Mouse (Mus musculus): ENCODE measurements at regions not wholly inside any gene's neighbourhood (a gene's known extent, or its start where the extent isn't known, plus 50 kb on each side); places are given as distances from the start of the nearest gene placed in this dataset.

DNA sequence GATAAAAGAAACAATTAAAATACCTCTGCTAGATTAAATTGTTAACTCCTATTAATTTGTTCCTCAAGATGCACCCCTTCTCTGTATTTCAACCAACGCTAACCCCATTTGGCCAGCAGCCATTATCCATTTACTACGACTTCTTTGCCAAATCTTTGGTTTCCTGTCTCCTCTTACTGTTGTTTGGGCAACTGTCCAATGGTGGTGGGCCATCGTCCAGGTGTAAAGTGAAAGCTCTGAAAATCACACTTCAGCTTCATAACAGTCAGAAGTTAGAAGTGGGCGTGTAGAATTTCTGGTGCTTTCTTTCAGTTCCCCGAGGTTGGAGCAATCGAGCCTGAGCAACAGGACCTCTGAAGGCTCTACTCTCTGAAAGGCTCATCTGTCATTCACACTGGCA lies 66.8 kb upstream of the Zbtb20 start:
- Histone ChIP-seq H3K9ac (no peak overlapping the region), H3K36me3 (no peaks in the 10 kb centered on the region), H3K27me3 (replicated peaks) (no peaks in the 10 kb centered on the region), H3K9me3 (no peaks in the 10 kb centered on the region), H3K4me3 (replicated peaks) (no peak overlapping the region), H3K27ac (no peak overlapping the region), H3K4me2 (no peak overlapping the region), H3K4me1 (no peaks in the 10 kb centered on the region)
- ATAC-seq (ENCODE audit: insufficient read depth, low FRiP score, low read depth) = no peak
- WGBS = 37% methylated on average over 6 of the region's 6 CpGs

DNA sequence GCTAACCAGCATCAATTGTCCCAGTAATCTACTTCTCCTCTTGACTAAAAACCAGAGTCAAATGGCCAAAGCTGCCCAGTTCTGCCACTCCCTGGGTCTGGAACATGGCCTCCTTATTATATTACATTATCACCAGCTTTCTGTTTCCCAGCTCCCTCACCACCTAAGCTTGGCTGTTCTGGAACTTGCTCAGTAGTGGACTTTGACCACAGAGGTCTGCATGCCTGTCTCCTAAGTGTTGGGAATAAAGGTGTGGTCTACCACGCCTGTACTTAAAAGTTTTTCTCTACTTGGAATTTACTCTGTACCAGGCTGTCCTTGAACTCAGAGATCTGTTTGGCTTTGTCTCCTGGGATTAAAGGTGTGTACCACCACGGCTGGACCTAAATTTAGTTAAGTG lies 68.1 kb upstream of the Zbtb20 start:
- Histone ChIP-seq H3K27me3 (replicated peaks) (no peaks in the 10 kb centered on the region), H3K27ac (no peak overlapping the region), H3K9me3 (no peaks in the 10 kb centered on the region), H3K4me2 (no peak overlapping the region), H3K9ac (no peak overlapping the region), H3K36me3 (no peaks in the 10 kb centered on the region), H3K4me3 (replicated peaks) (no peak overlapping the region), H3K4me1 (no peaks in the 10 kb centered on the region)
- WGBS = 77% methylated on average over 2 of the region's 2 CpGs
- ATAC-seq (ENCODE audit: insufficient read depth, low FRiP score, low read depth) = no peak

DNA sequence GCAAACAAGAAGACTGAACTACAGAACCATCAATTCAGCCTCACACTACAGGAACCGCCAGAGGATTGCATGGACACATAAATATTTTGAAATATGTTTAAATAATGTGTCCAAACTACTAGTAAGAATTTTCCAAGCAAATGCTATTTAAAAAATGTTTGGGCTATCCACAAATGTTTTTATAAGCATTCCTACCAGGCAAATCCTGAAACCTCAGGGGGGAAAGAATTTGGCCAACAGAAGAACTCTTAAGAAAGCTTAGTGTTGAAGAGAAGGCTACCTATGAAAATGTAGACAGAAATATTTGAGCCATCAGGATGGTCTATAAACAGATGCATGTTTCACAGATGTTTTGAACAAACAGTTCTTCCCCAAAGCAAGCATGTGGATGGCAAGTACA lies 72.1 kb upstream of the Zbtb20 start:
- 31% methylated on average over 1 of the region's 1 CpGs for WGBS
- H3K4me1 ChIP-seq = no peaks in the 10 kb centered on the region

DNA sequence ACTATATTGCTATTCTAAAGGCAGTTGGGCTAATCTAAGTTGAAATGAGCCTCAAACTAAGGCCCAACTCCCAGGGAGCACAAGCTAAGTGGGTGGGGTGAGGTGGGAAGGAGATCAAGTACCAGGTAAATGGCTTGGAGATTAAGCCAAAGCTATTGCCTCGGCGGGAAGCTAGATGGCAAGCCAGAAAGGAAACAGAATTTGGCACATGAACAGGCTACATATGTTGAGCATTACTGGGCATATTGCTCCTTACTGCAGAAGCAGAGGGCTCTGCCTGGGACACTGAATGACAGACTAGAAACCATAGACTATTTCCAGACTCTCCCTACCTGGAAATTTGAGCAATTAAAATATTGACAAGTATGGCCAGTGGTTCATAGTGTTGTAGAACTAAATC lies 83.1 kb upstream of the Zbtb20 start:
- 79% methylated on average over 2 of the region's 2 CpGs for WGBS
- no peak overlapping the region for H3K4me2 ChIP-seq
- H3K4me3 ChIP-seq (replicated peaks) = no peak overlapping the region
- H3K27ac ChIP-seq = no peak overlapping the region
- no peak overlapping the region for H3K9ac ChIP-seq
- ATAC-seq (ENCODE audit: insufficient read depth, low FRiP score, low read depth) = no peak
- no peaks in the 10 kb centered on the region for H3K36me3 ChIP-seq
- H3K4me1 ChIP-seq = no peaks in the 10 kb centered on the region
- no peaks in the 10 kb centered on the region for H3K9me3 ChIP-seq
- H3K27me3 ChIP-seq (replicated peaks) = no peaks in the 10 kb centered on the region

More for the DNA sequence above, 72.1 kb upstream of the Zbtb20 start:
- H3K27ac ChIP-seq = no peak overlapping the region
- ATAC-seq (ENCODE audit: insufficient read depth, low FRiP score, low read depth) = no peak
- no peaks in the 10 kb centered on the region for H3K36me3 ChIP-seq
- no peak overlapping the region for H3K4me3 ChIP-seq (replicated peaks)
- no peak overlapping the region for H3K4me2 ChIP-seq
- H3K27me3 ChIP-seq (replicated peaks) = no peaks in the 10 kb centered on the region
- H3K9me3 ChIP-seq = no peaks in the 10 kb centered on the region
- no peak overlapping the region for H3K9ac ChIP-seq

DNA sequence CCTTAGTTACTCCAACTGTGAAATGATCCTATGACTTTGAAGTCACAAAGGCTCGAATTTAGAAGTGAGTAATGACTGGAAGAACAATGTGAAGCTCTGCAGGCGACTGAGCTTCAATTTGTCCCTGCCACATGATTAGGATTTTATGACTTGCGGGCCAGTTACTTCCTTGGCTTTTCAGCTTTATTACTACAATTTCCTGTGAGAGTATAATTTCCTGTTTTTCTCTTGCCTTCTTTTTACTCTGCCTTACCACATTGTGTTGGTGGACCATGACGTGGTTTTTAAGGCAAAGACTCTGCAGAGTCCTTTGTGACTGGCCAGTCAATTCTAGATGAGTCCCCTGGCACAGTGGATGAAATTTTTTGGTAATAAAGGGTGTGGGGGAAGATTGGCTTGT lies 91.0 kb upstream of the Zbtb20 start:
- Histone ChIP-seq H3K36me3 (no peaks in the 10 kb centered on the region), H3K9ac (no peak overlapping the region), H3K4me2 (no peak overlapping the region), H3K9me3 (no peaks in the 10 kb centered on the region), H3K4me3 (replicated peaks) (no peak overlapping the region), H3K27ac (no peak overlapping the region), H3K27me3 (replicated peaks) (no peaks in the 10 kb centered on the region), H3K4me1 (no peaks in the 10 kb centered on the region)
- WGBS = 56% methylated on average over 4 of the region's 4 CpGs
- no peak for ATAC-seq (ENCODE audit: insufficient read depth, low FRiP score, low read depth)

DNA sequence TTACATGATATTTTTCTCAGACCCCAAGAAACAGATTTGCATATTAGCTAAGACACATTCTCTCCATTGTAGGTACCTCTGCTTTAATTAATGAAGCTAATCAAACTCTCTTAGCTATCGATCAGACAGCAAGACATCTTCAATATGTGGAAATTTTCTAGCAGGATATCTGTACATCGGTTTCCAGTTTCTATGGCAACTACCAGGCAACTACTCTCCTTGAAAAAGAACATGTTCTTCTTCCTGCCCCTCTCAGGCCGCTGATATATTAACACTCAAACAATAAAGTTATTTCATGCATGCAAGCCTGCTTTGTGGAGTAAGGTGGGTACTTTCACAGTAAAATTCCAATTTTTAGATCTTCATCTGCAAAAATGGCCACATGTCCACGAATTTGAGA lies 91.7 kb upstream of the Zbtb20 start:
- Histone ChIP-seq H3K27me3 (replicated peaks) (no peaks in the 10 kb centered on the region), H3K4me3 (replicated peaks) (no peak overlapping the region), H3K9me3 (no peaks in the 10 kb centered on the region), H3K9ac (no peak overlapping the region), H3K4me2 (no peak overlapping the region), H3K36me3 (no peaks in the 10 kb centered on the region), H3K4me1 (no peaks in the 10 kb centered on the region), H3K27ac (no peak overlapping the region)
- 69% methylated on average over 4 of the region's 4 CpGs for WGBS
- no peak for ATAC-seq (ENCODE audit: insufficient read depth, low FRiP score, low read depth)

DNA sequence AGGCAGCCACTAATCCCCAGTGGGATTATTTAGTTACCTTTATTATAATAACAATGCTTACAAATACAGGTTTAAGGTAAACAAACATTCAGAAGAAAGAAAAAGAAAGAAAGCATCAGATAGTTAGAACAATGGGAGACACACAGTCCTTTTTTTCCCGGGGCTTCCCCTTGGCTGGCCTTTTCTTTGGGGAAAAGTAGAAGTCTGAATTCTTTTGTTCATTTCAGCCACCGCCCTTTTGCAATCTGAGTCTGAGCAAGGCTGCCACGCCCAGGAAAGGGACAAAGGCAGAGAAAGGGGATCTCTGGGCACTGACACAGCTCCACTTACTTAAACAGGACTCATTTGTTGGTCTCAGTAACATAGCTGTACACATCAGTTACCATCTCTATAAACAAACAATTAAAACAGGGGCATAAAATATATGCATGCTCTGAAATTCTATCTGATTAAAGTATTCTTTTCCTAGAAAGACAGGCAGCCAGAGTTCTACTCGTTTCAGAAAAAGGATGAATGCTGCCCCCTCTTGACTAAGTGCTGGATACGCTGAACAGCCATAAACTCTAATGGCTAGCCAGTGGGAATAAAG lies 93.5 kb upstream of the Zbtb20 start:
- Histone ChIP-seq H3K9me3 (no peaks in the 10 kb centered on the region), H3K27me3 (replicated peaks) (no peaks in the 10 kb centered on the region), H3K4me1 (no peaks in the 10 kb centered on the region), H3K36me3 (no peaks in the 10 kb centered on the region), H3K4me3 (replicated peaks) (no peak overlapping the region), H3K9ac (no peak overlapping the region), H3K27ac (no peak overlapping the region), H3K4me2 (no peak overlapping the region)
- peak; percentile 70; the same call in 1 of the 2 replicates for ATAC-seq (ENCODE audit: insufficient read depth, low FRiP score, low read depth)
- 4% methylated on average over 5 of the region's 5 CpGs for whole genome bisulfite sequencing

DNA sequence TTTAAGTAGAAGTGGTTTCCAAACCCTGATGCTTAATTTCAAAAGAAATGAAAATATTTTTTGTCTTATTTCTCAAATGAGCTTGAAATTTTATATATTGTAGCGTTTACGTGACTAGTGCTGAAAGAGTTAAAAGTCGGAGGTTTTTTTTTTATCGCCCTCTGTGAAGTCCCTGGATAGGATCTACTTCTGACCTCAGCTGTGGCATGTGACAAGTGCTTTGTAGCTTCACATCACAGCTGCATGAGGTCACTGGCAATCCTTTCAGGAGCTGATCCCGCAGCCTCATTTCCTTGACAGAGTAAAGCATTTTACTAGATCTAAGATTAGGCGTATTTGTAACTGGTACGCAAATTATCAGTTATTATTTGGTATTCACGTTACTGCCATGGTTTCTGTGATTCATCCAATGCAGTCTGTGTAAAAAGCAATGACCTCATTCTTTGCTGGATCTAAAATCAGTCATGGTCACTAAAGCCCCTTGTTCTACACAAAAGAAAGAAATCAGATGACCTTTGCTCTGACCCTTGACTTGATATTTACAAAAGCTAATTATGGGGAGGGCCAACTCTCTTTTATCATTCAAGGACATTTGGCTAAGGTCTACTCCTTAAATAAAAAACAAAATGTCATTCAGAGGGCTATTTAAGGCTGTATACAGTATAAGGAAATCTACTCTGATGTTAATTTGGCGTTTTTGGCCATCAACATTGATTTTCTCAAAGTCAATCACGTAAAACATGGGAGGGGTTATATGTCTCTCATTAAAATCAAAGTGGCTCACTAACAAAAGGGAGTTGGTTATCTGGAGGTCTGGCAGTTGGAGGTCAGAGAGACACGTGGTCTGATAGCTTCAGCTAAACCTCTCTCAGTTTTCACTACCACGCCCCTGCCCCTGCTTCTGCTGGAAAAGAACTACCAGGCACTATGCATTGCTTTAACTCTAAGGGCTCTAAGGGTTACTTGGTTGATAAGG lies 94.3 kb upstream of the Zbtb20 start:
- H3K4me1 ChIP-seq = no peaks in the 10 kb centered on the region
- 17% methylated on average over 12 of the region's 12 CpGs for WGBS
- ATAC-seq (ENCODE audit: insufficient read depth, low FRiP score, low read depth) = peak; percentile 70; the same call in 1 of the 2 replicates
- no peak overlapping the region for H3K9ac ChIP-seq
- no peak overlapping the region for H3K4me3 ChIP-seq (replicated peaks)
- no peaks in the 10 kb centered on the region for H3K27me3 ChIP-seq (replicated peaks)
- no peaks in the 10 kb centered on the region for H3K36me3 ChIP-seq
- H3K4me2 ChIP-seq = no peak overlapping the region
- peak overlapping the region; percentile 45; the same call in 1 of the 2 replicates for H3K27ac ChIP-seq
- no peaks in the 10 kb centered on the region for H3K9me3 ChIP-seq

DNA sequence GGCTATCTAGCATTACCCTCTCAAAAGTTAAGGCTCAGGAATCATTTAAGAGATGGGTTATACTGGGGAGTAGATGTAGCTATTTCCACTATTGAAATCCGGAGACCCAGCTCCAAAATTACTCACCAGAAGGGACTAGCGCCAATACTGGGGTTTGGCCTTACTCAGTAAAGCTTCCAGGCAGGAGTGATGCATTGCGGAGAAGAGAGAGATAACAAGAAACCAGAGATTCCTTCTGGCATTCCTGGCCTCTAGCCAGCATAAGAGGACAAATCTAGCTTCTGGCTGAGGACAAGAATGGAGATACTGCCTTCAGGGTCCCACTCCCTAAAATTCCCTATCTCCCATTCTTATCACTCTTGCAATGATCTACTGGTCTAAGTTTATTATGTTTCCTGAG lies 95.7 kb upstream of the Zbtb20 start:
- WGBS = 75% methylated on average over 3 of the region's 3 CpGs

DNA sequence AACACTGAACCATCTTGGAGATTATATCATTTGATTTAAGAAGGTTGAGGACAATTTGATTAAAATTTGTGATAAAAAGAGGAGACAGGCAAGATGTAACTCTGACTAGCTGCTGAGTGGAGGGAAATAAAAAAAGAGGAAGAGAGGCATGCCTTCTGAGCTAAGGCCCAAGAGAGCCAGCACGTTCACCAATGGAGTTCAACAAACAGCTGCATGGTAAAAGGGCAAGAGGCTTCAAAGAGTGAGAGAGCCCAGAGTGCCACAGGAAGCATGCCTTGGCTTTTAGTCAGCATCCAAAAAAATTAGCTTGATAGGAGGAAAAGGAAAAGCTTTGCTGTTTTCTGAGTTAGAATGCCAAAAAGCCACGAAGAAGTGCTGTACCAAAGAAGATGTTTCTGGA lies 103.0 kb upstream of the Zbtb20 start:
- Histone ChIP-seq H3K9ac (no peak overlapping the region), H3K4me1 (no peaks in the 10 kb centered on the region), H3K4me2 (no peak overlapping the region), H3K9me3 (no peaks in the 10 kb centered on the region), H3K27me3 (replicated peaks) (no peaks in the 10 kb centered on the region), H3K27ac (no peak overlapping the region), H3K36me3 (no peaks in the 10 kb centered on the region), H3K4me3 (replicated peaks) (no peak overlapping the region)
- WGBS = 65% methylated on average over 2 of the region's 2 CpGs
- no peak for ATAC-seq (ENCODE audit: insufficient read depth, low FRiP score, low read depth)

More for the DNA sequence above, 95.7 kb upstream of the Zbtb20 start:
- no peak for ATAC-seq (ENCODE audit: insufficient read depth, low FRiP score, low read depth)
- Histone ChIP-seq H3K27ac (no peak overlapping the region), H3K27me3 (replicated peaks) (no peaks in the 10 kb centered on the region), H3K4me1 (no peaks in the 10 kb centered on the region), H3K9ac (no peak overlapping the region), H3K4me2 (no peak overlapping the region), H3K4me3 (replicated peaks) (no peak overlapping the region), H3K36me3 (no peaks in the 10 kb centered on the region), H3K9me3 (no peaks in the 10 kb centered on the region)

DNA sequence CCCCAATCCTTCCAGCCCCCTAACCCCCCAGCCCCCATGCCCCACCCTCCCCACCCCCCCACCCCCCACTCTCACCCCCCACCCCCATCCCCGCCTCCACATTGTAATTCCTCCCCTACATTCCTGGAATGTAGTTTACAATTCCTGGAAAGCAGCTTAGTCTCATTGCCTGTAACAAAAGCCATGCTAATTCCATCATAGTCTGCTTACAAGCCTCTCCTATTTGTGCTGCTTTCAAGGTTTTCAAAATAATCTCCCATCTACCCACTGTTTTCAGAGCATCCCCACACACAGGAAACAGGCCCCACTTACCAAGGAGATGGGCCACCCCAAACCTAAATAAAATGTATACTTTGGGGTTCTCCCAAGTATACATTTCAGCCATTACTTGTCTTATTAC lies 105.5 kb upstream of the Zbtb20 start:
- 70% methylated on average over 1 of the region's 1 CpGs for WGBS

DNA sequence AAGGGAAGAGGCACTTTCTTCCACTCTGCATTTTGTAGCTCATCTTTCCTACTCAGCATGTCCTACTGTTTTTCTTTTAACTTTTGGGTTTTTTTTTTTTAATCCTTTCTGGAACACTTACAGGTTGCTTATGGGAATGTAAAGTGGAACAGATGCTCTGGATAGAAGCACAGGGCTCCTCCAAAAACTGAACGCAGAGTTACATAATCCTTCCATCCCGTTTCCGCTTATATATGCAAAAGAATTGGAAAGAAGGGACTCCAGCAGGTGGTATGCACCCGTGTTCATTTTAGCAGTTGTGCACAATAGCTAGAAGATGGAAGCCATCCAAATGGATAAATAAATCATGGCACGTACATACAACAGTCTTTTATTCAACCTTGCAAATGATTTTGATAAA lies 127.0 kb upstream of the Zbtb20 start:
- no peak overlapping the region for H3K27ac ChIP-seq

More for the DNA sequence above, 105.5 kb upstream of the Zbtb20 start:
- no peak overlapping the region for H3K27ac ChIP-seq
- no peak overlapping the region for H3K9ac ChIP-seq
- H3K4me3 ChIP-seq (replicated peaks) = no peak overlapping the region
- H3K9me3 ChIP-seq = no peaks in the 10 kb centered on the region
- H3K4me2 ChIP-seq = no peak overlapping the region
- no peaks in the 10 kb centered on the region for H3K4me1 ChIP-seq
- no peak for ATAC-seq (ENCODE audit: insufficient read depth, low FRiP score, low read depth)
- H3K27me3 ChIP-seq (replicated peaks) = no peaks in the 10 kb centered on the region
- H3K36me3 ChIP-seq = no peaks in the 10 kb centered on the region

More for the DNA sequence above, 127.0 kb upstream of the Zbtb20 start:
- H3K9ac ChIP-seq = no peak overlapping the region
- H3K36me3 ChIP-seq = no peaks in the 10 kb centered on the region
- WGBS = 70% methylated on average over 5 of the region's 5 CpGs
- ATAC-seq (ENCODE audit: insufficient read depth, low FRiP score, low read depth) = no peak
- no peaks in the 10 kb centered on the region for H3K27me3 ChIP-seq (replicated peaks)
- no peak overlapping the region for H3K4me3 ChIP-seq (replicated peaks)
- no peaks in the 10 kb centered on the region for H3K9me3 ChIP-seq
- peaks cover 5% of the 10 kb centered on the region; the same call in 1 of the 2 replicates for H3K4me1 ChIP-seq
- H3K4me2 ChIP-seq = no peak overlapping the region
